Mouse (Mus musculus): Measurements from ENCODE around the gene Caln1. TPM values are rescaled to one million over a fixed set of nuclear protein-coding genes. Genes with fewer than 3 reads are reported as not detected.

Gene Caln1
- not detected in 2 replicates for total RNA-seq (2015; ENCODE audit: low replicate concordance)
- not detected in 2 replicates for total RNA-seq (2017; ENCODE audit: low replicate concordance)

- no peak for ATAC-seq (replicated peaks; ENCODE audit: low FRiP score, poor library complexity, severe bottlenecking)
Observed at GRCm38 (mm10) chr5:130369237-130369636, at the start of gene Caln1. Caln1 (plus strand) TSS chr5:130369455.

GRCm38 (mm10) chr5:130319783-130320182 is 49.5 kb upstream of the Caln1 start:
- ATAC-seq (replicated peaks; ENCODE audit: low FRiP score, poor library complexity, severe bottlenecking) = no peak

GRCm38 (mm10) chr5:130320485-130320884 is 48.8 kb upstream of the Caln1 start:
- no peak for ATAC-seq (replicated peaks; ENCODE audit: low FRiP score, poor library complexity, severe bottlenecking)

GRCm38 (mm10) chr5:130325486-130325885 is 43.8 kb upstream of the Caln1 start:
- ATAC-seq (replicated peaks; ENCODE audit: low FRiP score, poor library complexity, severe bottlenecking) = no peak

- ATAC-seq (replicated peaks; ENCODE audit: low FRiP score, poor library complexity, severe bottlenecking) = no peak
Observed at GRCm38 (mm10) chr5:130327615-130328263, 41.5 kb upstream of the Caln1 start.

- no peak for ATAC-seq (replicated peaks; ENCODE audit: low FRiP score, poor library complexity, severe bottlenecking)
Observed at GRCm38 (mm10) chr5:130328366-130328765, 40.9 kb upstream of the Caln1 start.

- ATAC-seq (replicated peaks; ENCODE audit: low FRiP score, poor library complexity, severe bottlenecking) = no peak
Observed at GRCm38 (mm10) chr5:130329889-130330288, 39.4 kb upstream of the Caln1 start.

- ATAC-seq (replicated peaks; ENCODE audit: low FRiP score, poor library complexity, severe bottlenecking) = no peak
Observed at GRCm38 (mm10) chr5:130330801-130331200, 38.5 kb upstream of the Caln1 start.

GRCm38 (mm10) chr5:130331206-130331605 is 38.0 kb upstream of the Caln1 start:
- ATAC-seq (replicated peaks; ENCODE audit: low FRiP score, poor library complexity, severe bottlenecking) = no peak

GRCm38 (mm10) chr5:130333566-130333965 is 35.7 kb upstream of the Caln1 start:
- no peak for ATAC-seq (replicated peaks; ENCODE audit: low FRiP score, poor library complexity, severe bottlenecking)

GRCm38 (mm10) chr5:130333971-130334370 is 35.3 kb upstream of the Caln1 start:
- ATAC-seq (replicated peaks; ENCODE audit: low FRiP score, poor library complexity, severe bottlenecking) = no peak

- ATAC-seq (replicated peaks; ENCODE audit: low FRiP score, poor library complexity, severe bottlenecking) = no peak
Observed at GRCm38 (mm10) chr5:130335462-130335861, 33.8 kb upstream of the Caln1 start.

GRCm38 (mm10) chr5:130340656-130341055 is 28.6 kb upstream of the Caln1 start:
- no peak for ATAC-seq (replicated peaks; ENCODE audit: low FRiP score, poor library complexity, severe bottlenecking)

GRCm38 (mm10) chr5:130344999-130345398 is 24.3 kb upstream of the Caln1 start:
- no peak for ATAC-seq (replicated peaks; ENCODE audit: low FRiP score, poor library complexity, severe bottlenecking)

- ATAC-seq (replicated peaks; ENCODE audit: low FRiP score, poor library complexity, severe bottlenecking) = no peak
Observed at GRCm38 (mm10) chr5:130345871-130346270, 23.4 kb upstream of the Caln1 start.

GRCm38 (mm10) chr5:130355223-130355622 is 14.0 kb upstream of the Caln1 start:
- ATAC-seq (replicated peaks; ENCODE audit: low FRiP score, poor library complexity, severe bottlenecking) = no peak

GRCm38 (mm10) chr5:130363111-130363510 is 6.1 kb upstream of the Caln1 start:
- ATAC-seq (replicated peaks; ENCODE audit: low FRiP score, poor library complexity, severe bottlenecking) = no peak

- ATAC-seq (replicated peaks; ENCODE audit: low FRiP score, poor library complexity, severe bottlenecking) = no peak
Observed at GRCm38 (mm10) chr5:130363773-130364172, 5.5 kb upstream of the Caln1 start.

- no peak for ATAC-seq (replicated peaks; ENCODE audit: low FRiP score, poor library complexity, severe bottlenecking)
Observed at GRCm38 (mm10) chr5:130368236-130368635, 1.0 kb upstream of the Caln1 start.

GRCm38 (mm10) chr5:130375411-130375810 is 6.2 kb downstream of the Caln1 start:
- ATAC-seq (replicated peaks; ENCODE audit: low FRiP score, poor library complexity, severe bottlenecking) = no peak

GRCm38 (mm10) chr5:130384222-130384912 is 15.1 kb downstream of the Caln1 start, which contains the start of gene A330070K13Rik:
A330070K13Rik (minus strand) TSS chr5:130384631.
- ATAC-seq (replicated peaks; ENCODE audit: low FRiP score, poor library complexity, severe bottlenecking) = no peak
